Mouse (Mus musculus) C2C12 (cell line): ENCODE results near the gene Tnk1.

ENCODE experiments used
- FOSL1 ChIP-seq: IDR thresholded peaks from one replicate; pipeline ENCODE4 v1.8.0; 2011; ENCODE audit warnings: mild to moderate bottlenecking, low read length; ENCODE audit not compliant: poor library complexity, insufficient read depth, severe bottlenecking
- USF1 ChIP-seq: IDR thresholded peaks from one replicate; pipeline ENCODE4 v1.6.1; 2011; ENCODE audit warnings: low read depth, mild to moderate bottlenecking, control low read depth, moderate library complexity

- TF ChIP-seq USF1 (no peak), FOSL1 (no peak)
Observed at GRCm38 (mm10) chr11:69901406-69901846, 42.9 kb upstream of the Tnk1 start.
